Mouse (Mus musculus) lung, postnatal 36 days (tissue): Measurements from ENCODE around the gene Ebf1.

Source experiments
- DNase-seq: peaks from one replicate; pipeline ENCODE4 v3.0.0; 2022; ENCODE audit warnings: mixed read lengths

Gene Ebf1

GRCm38 (mm10) chr11:44854496-44854895, 237.4 kb downstream of the Ebf1 start:
- no peak for DNase-seq

- DNase-seq, result no peak
Measured at GRCm38 (mm10) chr11:44861108-44861507, 244.0 kb downstream of the Ebf1 start.

- no peak for DNase-seq
Measured at GRCm38 (mm10) chr11:44863910-44864309, 246.8 kb downstream of the Ebf1 start.

- DNase-seq, result peak; percentile 29
Measured at GRCm38 (mm10) chr11:44866476-44867149, 249.5 kb downstream of the Ebf1 start.

GRCm38 (mm10) chr11:44867433-44867832, 250.3 kb downstream of the Ebf1 start:
- DNase-seq, result no peak

- DNase-seq, result no peak
Measured at GRCm38 (mm10) chr11:44873876-44874275, 256.8 kb downstream of the Ebf1 start.

GRCm38 (mm10) chr11:44875171-44875570, 258.1 kb downstream of the Ebf1 start:
- no peak for DNase-seq

GRCm38 (mm10) chr11:44881056-44881683, 264.1 kb downstream of the Ebf1 start:
- no peak for DNase-seq

GRCm38 (mm10) chr11:44882476-44882970, 265.4 kb downstream of the Ebf1 start:
- no peak for DNase-seq

GRCm38 (mm10) chr11:44884337-44884736, 267.2 kb downstream of the Ebf1 start:
- no peak for DNase-seq

GRCm38 (mm10) chr11:44886897-44887296, 269.8 kb downstream of the Ebf1 start:
- no peak for DNase-seq

- DNase-seq, result no peak
Measured at GRCm38 (mm10) chr11:44887691-44888090, 270.6 kb downstream of the Ebf1 start.

GRCm38 (mm10) chr11:44888390-44888789, 271.3 kb downstream of the Ebf1 start:
- no peak for DNase-seq

- peak; percentile 49 for DNase-seq
Measured at GRCm38 (mm10) chr11:44892814-44893521, 275.9 kb downstream of the Ebf1 start.

- DNase-seq, result no peak
Measured at GRCm38 (mm10) chr11:44893986-44894385, 276.9 kb downstream of the Ebf1 start.

- DNase-seq, result no peak
Measured at GRCm38 (mm10) chr11:44894798-44895197, 277.7 kb downstream of the Ebf1 start.

- no peak for DNase-seq
Measured at GRCm38 (mm10) chr11:44895893-44896292, 278.8 kb downstream of the Ebf1 start.

- DNase-seq, result no peak
Measured at GRCm38 (mm10) chr11:44897140-44897665, 280.1 kb downstream of the Ebf1 start.

- DNase-seq, result no peak
Measured at GRCm38 (mm10) chr11:44899554-44899953, 282.4 kb downstream of the Ebf1 start.

- no peak for DNase-seq
Measured at GRCm38 (mm10) chr11:44899965-44900364, 282.8 kb downstream of the Ebf1 start.

- no peak for DNase-seq
Measured at GRCm38 (mm10) chr11:44900496-44900895, 283.4 kb downstream of the Ebf1 start.

GRCm38 (mm10) chr11:44901715-44902114, 284.6 kb downstream of the Ebf1 start:
- no peak for DNase-seq

GRCm38 (mm10) chr11:44902165-44902564, 285.0 kb downstream of the Ebf1 start:
- no peak for DNase-seq

- DNase-seq, result no peak
Measured at GRCm38 (mm10) chr11:44904121-44904520, 287.0 kb downstream of the Ebf1 start.
